Comparison of ENCODE assay signal across 12 mouse cellular contexts in genomic region chr14:47488732-47489131, GRCm38 (mm10). TPM values are rescaled to one million over a fixed set of nuclear protein-coding genes. Genes with fewer than 3 reads are reported as not detected.
DNase-seq lines count a peak whose midpoint lies in the region; ATAC-seq and TF ChIP-seq lines count a peak whose summit lies in the region.
"Had no signal": no experiment of that assay in that cellular context is flagged by ENCODE, and none has a peak within 500 bp of the region (broad histone marks: within the 10 kb centered on the region; RNA-seq: fewer than 3 reads in every experiment).

No protein-coding gene starts in this region.

- H3K27me3 ChIP-seq in hindbrain, embryonic 16.5 days (replicated peaks; ENCODE audit: control insufficient read depth, insufficient read depth, low read length) = no peaks in the 10 kb centered on the region
- H3K27me3 ChIP-seq in hindbrain, embryonic 12.5 days = no peaks in the 10 kb centered on the region
- H3K27me3 ChIP-seq in lung, postnatal 0 days (replicated peaks; ENCODE audit: insufficient read depth, low read length) = no peaks in the 10 kb centered on the region
- H3K27me3 ChIP-seq in stomach, postnatal 0 days (ENCODE audit: control insufficient read depth, insufficient read depth, low read length) = no peaks in the 10 kb centered on the region
- H3K27me3 ChIP-seq: megakaryocyte, embryonic 14.5 days had no signal

- no peak overlapping the region for H3K4me3 ChIP-seq in hindbrain, embryonic 16.5 days (ENCODE audit: low read length)
- no peak overlapping the region for H3K4me3 ChIP-seq in hindbrain, embryonic 12.5 days
- no peak overlapping the region for H3K4me3 ChIP-seq in lung, postnatal 0 days (ENCODE audit: low read depth, low read length)
- H3K4me3 ChIP-seq in stomach, postnatal 0 days (ENCODE audit: low read depth, low read length) = no peak overlapping the region
- H3K4me3 ChIP-seq: megakaryocyte, embryonic 14.5 days; myocyte had no signal

- H3K4me2 ChIP-seq in hindbrain, embryonic 16.5 days (ENCODE audit: low read length) = no peak overlapping the region
- no peak overlapping the region for H3K4me2 ChIP-seq in hindbrain, embryonic 12.5 days (replicated peaks)
- H3K4me2 ChIP-seq in lung, postnatal 0 days (replicated peaks; ENCODE audit: low read depth, low read length) = 0 out of 2 replicates have a peak overlapping the region, but pooled peaks have one; percentile 6
- H3K4me2 ChIP-seq in stomach, postnatal 0 days (replicated peaks; ENCODE audit: low read depth) = no peak overlapping the region

- DNase-seq in lung, postnatal 0 days (ENCODE audit: low spot score) = no peak
- DNase-seq in lung, postnatal 10 days = no peak
- DNase-seq in stomach, postnatal 0 days (ENCODE audit: low spot score) = peak; percentile 43
- DNase-seq in thymus, postnatal 10 days (ENCODE audit: low spot score in 2 of 2) = no peak
- DNase-seq: heart, adult 18-20 months; heart, postnatal 14 days had no signal

- no peak for TF ChIP-seq EP300 in lung, postnatal 0 days (IDR thresholded peaks at IDR 0.05)
- TF ChIP-seq EP300 in stomach, postnatal 0 days (optimal IDR thresholded peaks at IDR 0.05) = no peak

- TF ChIP-seq CTCF in lung, postnatal 0 days (IDR thresholded peaks at IDR 0.05) = no peak
- no peak for TF ChIP-seq CTCF in stomach, postnatal 0 days (IDR thresholded peaks at IDR 0.05; ENCODE audit: low read depth)

- no peaks in the 10 kb centered on the region for H3K9me3 ChIP-seq in hindbrain, embryonic 16.5 days (ENCODE audit: control insufficient read depth, low read length)
- no peaks in the 10 kb centered on the region for H3K9me3 ChIP-seq in hindbrain, embryonic 12.5 days (replicated peaks)
- no peaks in the 10 kb centered on the region for H3K9me3 ChIP-seq in lung, postnatal 0 days (ENCODE audit: low read length)
- no peaks in the 10 kb centered on the region for H3K9me3 ChIP-seq in stomach, postnatal 0 days (ENCODE audit: control insufficient read depth, low read length)
- H3K9me3 ChIP-seq: megakaryocyte, embryonic 14.5 days had no signal

- no peak overlapping the region for H3K27ac ChIP-seq in hindbrain, embryonic 16.5 days (ENCODE audit: low read depth, low read length)
- H3K27ac ChIP-seq in hindbrain, embryonic 12.5 days = no peak overlapping the region
- H3K27ac ChIP-seq in lung, postnatal 0 days (ENCODE audit: low read length) = no peak overlapping the region
- peak overlapping the region; percentile 74 for H3K27ac ChIP-seq in stomach, postnatal 0 days (replicated peaks)

- peak; percentile 38 for ATAC-seq in hindbrain, embryonic 16.5 days
- no peak for ATAC-seq in hindbrain, embryonic 12.5 days (ENCODE audit: low FRiP score)
- ATAC-seq in lung, postnatal 0 days = peak; percentile 43
- ATAC-seq in megakaryocyte progenitor cell, adult 5-6 weeks (replicated peaks; ENCODE audit: poor library complexity) = peak; percentile 29; the same call in 1 of the 2 replicates
- peak; percentile 69 for ATAC-seq in stomach, postnatal 0 days (ENCODE audit: low FRiP score, low TSS enrichment)
- ATAC-seq in megakaryocyte, adult 5-6 weeks (ENCODE audit: poor library complexity, severe bottlenecking) = no peak

- H3K36me3 ChIP-seq in hindbrain, embryonic 16.5 days (ENCODE audit: control insufficient read depth, insufficient read depth, low read length) = no peaks in the 10 kb centered on the region
- H3K36me3 ChIP-seq in hindbrain, embryonic 12.5 days = peaks cover 5% of the 10 kb centered on the region; the same call in 1 of the 2 replicates
- no peaks in the 10 kb centered on the region for H3K36me3 ChIP-seq in lung, postnatal 0 days (ENCODE audit: insufficient read depth, low read length)
- no peaks in the 10 kb centered on the region for H3K36me3 ChIP-seq in stomach, postnatal 0 days (ENCODE audit: control insufficient read depth, insufficient read depth, low read length)

- H3K9ac ChIP-seq in hindbrain, embryonic 16.5 days (ENCODE audit: low read depth, low read length) = no peak overlapping the region
- H3K9ac ChIP-seq in hindbrain, embryonic 12.5 days = no peak overlapping the region
- no peak overlapping the region for H3K9ac ChIP-seq in lung, postnatal 0 days (replicated peaks; ENCODE audit: low read depth)
- 0 out of 2 replicates have a peak overlapping the region, but pooled peaks have one; percentile 18 for H3K9ac ChIP-seq in stomach, postnatal 0 days (ENCODE audit: low read length)

- peaks cover 9% of the 10 kb centered on the region for H3K4me1 ChIP-seq in hindbrain, embryonic 16.5 days (ENCODE audit: control insufficient read depth, insufficient read depth, low read depth, low read length)
- H3K4me1 ChIP-seq in hindbrain, embryonic 12.5 days = peaks cover 8% of the 10 kb centered on the region
- peaks cover 11% of the 10 kb centered on the region; the same call in 1 of the 2 replicates for H3K4me1 ChIP-seq in lung, postnatal 0 days (ENCODE audit: insufficient read depth, low read depth, low read length)
- no peaks in the 10 kb centered on the region for H3K4me1 ChIP-seq in stomach, postnatal 0 days (replicated peaks; ENCODE audit: control insufficient read depth, insufficient read depth)

- WGBS in hindbrain, embryonic 16.5 days = 40% methylated on average over 7 of the region's 7 CpGs
- WGBS in hindbrain, embryonic 12.5 days = 58% methylated on average over 7 of the region's 7 CpGs
- 37% methylated on average over 7 of the region's 7 CpGs for WGBS in lung, postnatal 0 days
- 40% methylated on average over 7 of the region's 7 CpGs for WGBS in stomach, postnatal 0 days

RNA-seq across cellular contexts. Expression of gene Fbxo34, which starts 38.5 kb away (rescaled TPM):
- 33.6 and 35.5 TPM in 2 replicates for polyA plus RNA-seq in hindbrain, embryonic 16.5 days (2015; fragmentation: Nextera tagmentation; extraction: Ambion mirVana)
- polyA plus RNA-seq in hindbrain, embryonic 12.5 days (2016; fragmentation: Nextera tagmentation; extraction: Ambion mirVana) = 24.1 and 26.1 TPM in 2 replicates
- polyA plus RNA-seq in lung, postnatal 0 days (2015; fragmentation: Nextera tagmentation; extraction: Ambion mirVana) = 18.1 and 20.0 TPM in 2 replicates
- 11.0 and 11.4 TPM in 2 replicates for total RNA-seq in megakaryocyte progenitor cell, adult 5-6 weeks (2015)
- total RNA-seq in megakaryocyte progenitor cell, adult 5-6 weeks (2017) = 16.1 and 22.6 TPM in 2 replicates
- 17.8 and 18.1 TPM in 2 replicates for polyA plus RNA-seq in stomach, postnatal 0 days (2015; fragmentation: Nextera tagmentation; extraction: Ambion mirVana)
- total RNA-seq in megakaryocyte, adult 5-6 weeks (2015) = 11.2 and 17.5 TPM in 2 replicates
- 20.7 and 21.8 TPM in 2 replicates for total RNA-seq in megakaryocyte, adult 5-6 weeks (2017)

Comparison
In these comparisons a context has a peak if more than half of its experiments do, and no peak if none do; other contexts are left out.
1. ATAC-seq: peak in hindbrain, embryonic 16.5 days (single experiment), lung, postnatal 0 days (single experiment), megakaryocyte progenitor cell, adult 5-6 weeks (single experiment) and stomach, postnatal 0 days (single experiment); none in hindbrain, embryonic 12.5 days (single experiment) and megakaryocyte, adult 5-6 weeks (single experiment).